Mouse (Mus musculus) liver (tissue): ENCODE results near the gene Pls3.

Source experiments
- DNase-seq: peaks from one replicate; pipeline ENCODE4 v3.0.0-alpha.2; 2020; ENCODE audit warnings: mixed read lengths

Pls3 gene

GRCm38 (mm10) chrX:75874332-75875291, at the start of gene Pls3:
Gene Pls3 (minus strand): TSS chrX:75875182.
- DNase-seq = peak; percentile 81

DNA sequence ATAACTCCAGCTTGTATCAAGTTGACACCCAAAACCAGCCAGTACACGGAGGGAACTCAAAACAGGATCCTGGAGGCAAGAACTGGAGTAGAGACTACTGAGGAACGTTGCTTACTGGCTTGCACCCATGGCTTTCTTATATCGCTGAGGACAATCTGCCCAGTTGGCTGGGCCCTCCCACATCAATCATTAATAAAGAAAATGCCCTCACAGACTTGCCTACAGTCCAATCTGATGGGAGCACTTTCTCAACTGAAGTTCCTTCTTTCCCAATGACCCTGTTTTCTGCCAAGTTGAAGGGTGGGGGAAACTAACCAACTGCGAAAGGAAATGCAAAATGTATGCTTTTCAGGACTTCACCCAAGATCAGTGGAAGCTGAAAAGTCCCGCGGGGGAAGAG, 20.7 kb upstream of the Pls3 start:
- DNase-seq = no peak

GRCm38 (mm10) chrX:75875566-75875965, 584 bp upstream of the Pls3 start:
- no peak for DNase-seq

GRCm38 (mm10) chrX:75873813-75874212, 1.2 kb downstream of the Pls3 start:
- peak; percentile 26 for DNase-seq

GRCm38 (mm10) chrX:75873253-75873652, 1.7 kb downstream of the Pls3 start:
- DNase-seq = no peak

DNA sequence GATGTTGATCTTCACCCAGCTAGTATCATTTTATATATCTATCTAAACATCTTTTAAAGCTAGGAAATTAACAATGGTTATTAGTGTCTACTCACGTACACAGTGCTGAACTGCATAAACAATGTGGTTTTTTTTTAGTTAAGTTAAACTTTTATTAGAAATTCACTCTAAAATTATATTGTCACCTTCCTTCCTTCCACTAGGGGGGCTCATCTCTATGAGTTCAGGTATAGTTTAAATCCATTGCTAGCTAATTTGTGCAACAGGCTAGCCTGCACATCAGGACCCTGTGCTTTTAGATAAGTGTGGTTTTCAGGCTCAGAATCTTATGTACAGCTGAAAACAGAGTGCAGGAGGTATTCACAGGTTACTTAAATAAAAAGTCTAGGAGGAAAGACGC, 3.1 kb downstream of the Pls3 start:
- DNase-seq = no peak

DNA sequence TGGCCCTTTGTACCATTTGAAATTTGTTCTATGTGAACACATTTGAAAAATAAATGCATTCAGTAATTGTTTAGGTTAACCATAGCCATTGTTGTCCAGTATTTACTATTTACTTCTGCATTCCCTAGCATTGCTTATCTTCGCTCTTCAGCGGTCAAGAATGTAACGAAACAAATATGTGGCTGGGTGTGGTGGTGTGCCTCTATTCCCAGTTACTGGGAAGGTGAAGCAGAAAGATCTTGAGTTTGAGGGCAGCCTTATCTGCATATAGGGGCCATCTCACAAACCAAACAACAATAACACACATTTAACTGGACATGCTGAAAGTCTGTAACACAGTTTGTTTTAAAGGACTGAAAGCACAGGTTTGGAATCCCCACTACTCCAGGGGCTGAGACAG, 13.3 kb downstream of the Pls3 start:
- no peak for DNase-seq

DNA sequence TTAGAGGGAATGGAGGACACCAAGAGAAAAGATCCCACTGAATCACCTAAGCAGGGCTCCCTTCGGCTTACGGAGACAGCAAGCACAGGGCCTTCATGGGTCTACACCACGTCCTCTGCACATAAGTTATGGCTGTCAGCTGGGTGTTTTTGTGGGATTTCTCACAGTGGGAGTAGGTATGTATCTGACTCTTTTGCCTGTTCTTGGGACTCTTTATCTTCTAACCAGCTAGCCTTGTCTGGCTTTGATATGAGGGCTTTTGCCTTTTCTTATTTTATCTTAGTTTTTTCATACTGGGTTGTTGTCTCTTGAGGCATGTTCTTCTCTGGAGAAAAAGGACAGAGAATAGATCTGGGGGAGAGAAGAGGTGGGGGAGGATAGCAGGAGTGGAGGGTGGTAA, 20.7 kb downstream of the Pls3 start:
- no peak for DNase-seq

- no peak for DNase-seq
Observed at GRCm38 (mm10) chrX:75844290-75844689, 30.7 kb downstream of the Pls3 start.

DNA sequence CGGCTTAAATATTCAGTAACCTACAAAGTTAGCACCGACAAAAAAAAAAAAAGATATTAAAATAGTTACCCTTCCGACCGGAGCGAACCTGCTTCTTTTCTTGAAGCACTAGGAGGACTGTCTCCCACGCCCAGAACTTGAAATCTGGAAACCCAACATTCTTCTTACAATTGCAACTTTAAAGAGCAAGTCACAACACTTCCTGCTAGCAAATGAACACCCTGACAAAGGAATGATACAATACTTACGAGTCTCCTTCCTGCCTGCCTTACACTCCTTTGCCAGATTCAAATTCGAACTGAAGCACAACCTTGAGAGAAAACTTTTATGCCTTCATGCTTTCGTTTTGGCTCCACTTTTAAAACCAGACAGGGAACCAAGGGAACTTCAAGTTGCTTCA, 32.1 kb downstream of the Pls3 start:
- no peak for DNase-seq

DNA sequence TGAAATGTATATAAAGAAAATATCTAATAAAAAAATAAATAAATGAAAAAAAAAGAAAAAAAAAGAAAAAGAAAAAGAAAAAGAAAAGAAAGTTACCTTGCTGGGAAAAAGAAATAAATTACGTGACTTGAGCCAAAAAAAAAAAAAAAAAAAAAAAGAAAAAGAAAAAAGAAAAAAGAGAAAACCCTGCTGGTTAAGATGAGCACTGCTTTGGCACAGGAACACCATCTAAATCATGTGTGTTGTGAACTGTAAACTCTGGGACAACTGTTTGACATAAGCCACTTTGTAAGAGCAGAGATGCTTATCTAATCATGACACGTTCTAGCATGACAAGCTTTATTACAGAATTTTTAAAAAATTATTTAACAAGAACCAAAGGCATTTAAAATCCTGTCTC, 32.9 kb downstream of the Pls3 start:
- no peak for DNase-seq

DNA sequence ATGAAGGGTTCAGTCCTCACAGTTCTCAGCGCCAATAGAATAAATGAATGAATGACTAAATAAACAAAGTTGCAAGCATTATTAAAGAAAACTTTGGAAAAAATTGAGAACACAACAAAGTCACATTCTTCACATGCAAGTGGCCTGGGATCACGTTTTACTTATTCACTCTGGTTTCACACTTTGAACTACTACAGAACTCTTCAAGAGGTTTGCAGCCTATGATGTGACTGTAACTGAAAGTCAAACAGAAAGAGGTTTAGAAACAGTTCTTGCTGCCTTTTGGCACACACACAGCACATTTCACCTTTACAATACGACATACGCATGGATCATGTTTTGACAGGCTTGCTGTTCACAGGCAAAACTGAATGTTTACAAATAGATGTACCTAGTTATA, 34.7 kb downstream of the Pls3 start:
- DNase-seq = no peak

DNA sequence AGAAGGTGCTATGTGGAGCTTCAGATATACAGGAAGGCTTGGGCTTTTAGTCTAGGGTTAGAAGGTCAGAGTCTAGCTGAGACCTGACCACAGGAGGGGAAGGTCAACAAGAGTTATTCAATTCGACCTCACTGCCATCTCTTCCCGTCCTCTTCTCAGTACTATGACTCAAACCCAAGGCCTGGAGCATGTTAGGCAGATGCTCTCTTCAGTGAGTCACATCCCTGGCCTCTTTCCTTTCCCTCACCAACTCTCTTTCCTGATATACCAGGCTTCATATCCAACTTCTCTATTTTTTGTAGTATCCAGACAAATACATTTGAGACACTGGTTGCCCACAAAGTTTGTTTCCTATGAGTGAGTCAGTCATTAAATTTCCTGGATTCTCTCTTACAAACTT, 40.1 kb downstream of the Pls3 start:
- DNase-seq = no peak

GRCm38 (mm10) chrX:75834286-75834685, 40.7 kb downstream of the Pls3 start:
- DNase-seq = no peak

GRCm38 (mm10) chrX:75833006-75833641, 41.9 kb downstream of the Pls3 start:
- DNase-seq = no peak

DNA sequence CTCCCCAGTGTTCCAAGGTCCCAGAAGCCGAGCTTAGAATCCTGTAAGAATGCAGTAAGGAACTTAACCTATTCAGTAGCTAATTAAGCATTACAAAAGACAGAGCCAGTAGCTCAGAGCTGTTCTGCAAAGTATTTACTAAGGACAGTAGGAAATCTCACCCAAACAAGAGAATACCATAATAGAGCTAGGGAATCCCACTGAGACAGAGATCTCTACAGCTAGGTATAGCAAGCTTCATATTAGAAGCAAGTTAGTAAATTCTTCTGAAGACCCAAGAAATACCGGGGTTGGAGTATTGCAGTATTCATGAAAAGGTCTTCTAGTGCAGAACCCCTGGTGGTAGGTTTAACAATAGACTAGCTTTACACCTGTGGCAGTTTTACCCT, 45.1 kb downstream of the Pls3 start:
- no peak for DNase-seq

GRCm38 (mm10) chrX:75829240-75829866, 45.6 kb downstream of the Pls3 start:
- no peak for DNase-seq

- DNase-seq = no peak
Observed at GRCm38 (mm10) chrX:75818647-75819271, 56.2 kb downstream of the Pls3 start.

- DNase-seq = no peak
Observed at GRCm38 (mm10) chrX:75814958-75815357, 60.0 kb downstream of the Pls3 start.

- no peak for DNase-seq
Observed at GRCm38 (mm10) chrX:75814123-75814522, 60.9 kb downstream of the Pls3 start.

DNA sequence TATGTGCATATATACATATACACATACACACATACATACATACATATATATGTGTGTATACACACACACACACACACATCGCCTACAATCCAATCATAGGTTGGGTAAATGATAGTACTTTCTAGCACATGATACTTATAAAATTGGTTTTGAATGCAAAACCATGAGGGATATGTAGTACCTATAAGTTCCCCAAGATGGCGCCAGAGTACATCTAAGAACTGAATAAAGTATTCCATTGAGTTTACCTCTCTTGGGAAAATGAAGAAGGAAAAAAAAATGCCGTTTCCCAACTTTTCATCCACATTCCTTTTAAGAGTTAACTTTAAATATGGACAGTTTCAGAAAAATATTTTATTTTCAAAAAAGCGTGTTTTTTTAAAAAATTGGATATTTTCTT, 78.4 kb downstream of the Pls3 start:
- DNase-seq = no peak

DNA sequence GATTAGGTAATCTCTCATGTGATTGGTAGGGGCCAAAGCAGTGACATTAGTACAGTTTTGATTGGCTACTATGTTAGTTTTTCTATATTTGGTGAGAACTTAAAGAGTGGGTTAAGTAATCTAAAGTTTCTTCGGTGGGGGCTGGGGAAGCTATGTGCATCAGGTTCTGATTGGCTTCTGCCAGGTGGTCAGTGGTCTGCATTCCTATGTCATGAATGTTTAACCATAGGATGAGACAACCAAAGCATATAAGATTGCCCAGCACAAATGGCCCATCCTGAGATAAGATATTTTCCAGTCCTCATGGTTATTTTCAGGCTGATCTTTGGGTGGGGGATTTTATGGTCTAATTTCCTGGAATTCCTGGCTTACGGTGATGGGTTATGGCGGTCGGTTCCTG, 95.2 kb downstream of the Pls3 start:
- no peak for DNase-seq

DNA sequence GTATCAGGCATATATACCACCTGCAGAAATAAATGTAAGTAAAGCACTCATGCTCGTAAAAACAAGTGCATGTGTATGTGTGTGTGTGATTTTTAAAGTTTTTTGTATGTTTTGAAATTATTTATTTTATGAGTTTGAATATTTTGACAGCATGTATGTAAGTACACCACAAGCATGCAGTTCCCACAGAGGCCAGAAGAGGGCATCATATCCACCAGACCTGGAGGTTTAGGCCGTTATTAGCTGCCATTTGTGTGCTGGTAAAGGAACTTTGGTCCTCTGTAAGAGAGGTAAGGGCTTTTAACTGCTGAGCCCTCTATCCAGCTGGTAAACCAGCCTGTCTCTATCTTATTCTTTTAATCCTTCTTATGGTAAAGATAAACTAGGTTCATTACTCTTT, 97.5 kb downstream of the Pls3 start:
- DNase-seq = peak; percentile 21
